Mouse (Mus musculus): ENCODE measurements around the gene Zswim5.

The Zswim5 gene

DNA sequence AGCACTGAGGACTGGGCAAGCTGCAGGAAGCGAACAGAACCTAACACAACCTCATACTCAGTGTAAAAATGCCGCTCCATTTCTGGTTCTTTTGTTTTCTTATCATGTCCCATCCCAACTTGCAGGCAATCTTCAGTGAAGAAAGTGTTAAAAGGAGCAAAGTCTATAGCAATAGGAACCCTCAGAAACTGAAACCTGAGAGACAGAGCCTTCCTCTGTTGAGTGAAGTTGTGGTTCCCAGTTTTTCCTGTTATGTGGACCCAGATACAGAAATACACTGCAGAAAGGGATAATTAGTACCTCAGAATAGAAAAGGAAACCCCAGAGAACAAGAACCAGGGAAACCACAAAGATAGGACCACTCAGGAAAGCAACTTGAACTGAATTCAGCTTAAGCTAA is 36.1 kb downstream of the Zswim5 start:
- no peak for DNase-seq (ENCODE audit: low read depth, low spot score)

DNA sequence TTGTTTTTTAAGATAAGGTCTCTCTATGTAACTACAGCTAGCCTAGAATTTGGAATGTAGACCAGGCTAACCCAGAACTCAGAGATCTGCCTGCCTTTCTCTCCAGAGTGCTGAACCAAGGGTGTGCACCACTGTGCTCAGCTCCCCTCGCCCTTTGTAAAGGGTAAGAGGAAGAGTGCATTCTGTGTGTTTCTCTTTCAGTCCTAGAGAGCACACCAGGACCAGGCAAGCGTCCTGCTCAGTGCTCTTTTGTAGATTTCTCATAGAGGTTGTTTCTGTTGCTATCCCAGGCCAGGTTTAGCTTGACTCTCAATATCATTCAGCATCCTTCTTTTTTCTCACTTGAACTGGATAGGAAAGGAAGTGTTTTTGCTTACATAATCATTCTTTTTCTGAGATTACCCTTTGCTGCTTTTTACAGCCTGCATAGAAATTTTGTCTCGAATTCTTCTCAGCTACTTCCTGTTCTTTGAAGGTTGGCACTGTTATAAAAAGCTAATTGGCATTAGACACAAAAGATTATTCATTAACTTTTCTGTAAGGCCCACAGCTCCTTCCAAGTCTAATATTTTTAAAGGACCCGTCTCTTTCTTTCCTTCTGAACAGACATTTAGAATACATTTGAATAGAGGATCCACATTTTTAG is 51.0 kb downstream of the Zswim5 start:
- DNase-seq (ENCODE audit: low read depth, low spot score): no peak

DNA sequence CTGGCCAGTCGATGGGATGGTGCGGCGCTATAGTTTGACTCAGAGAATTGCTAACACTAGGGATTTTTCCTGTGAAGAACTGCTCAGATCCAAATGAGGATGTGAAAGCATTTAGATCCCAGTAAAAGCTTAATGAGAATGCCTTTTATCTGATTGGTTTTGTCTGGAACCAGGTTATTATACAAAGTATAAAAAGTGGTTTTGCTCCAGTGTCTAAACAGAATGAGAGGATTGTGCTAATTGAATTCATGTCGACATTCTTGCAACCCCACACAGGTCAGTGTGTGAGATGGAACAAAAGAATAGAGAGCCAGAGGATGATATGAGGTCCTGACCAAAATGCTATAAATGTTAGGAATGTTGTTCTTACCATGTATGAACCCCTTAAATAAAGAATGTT is 62.4 kb downstream of the Zswim5 start:
- no peak for DNase-seq (ENCODE audit: low read depth, low spot score)

DNA sequence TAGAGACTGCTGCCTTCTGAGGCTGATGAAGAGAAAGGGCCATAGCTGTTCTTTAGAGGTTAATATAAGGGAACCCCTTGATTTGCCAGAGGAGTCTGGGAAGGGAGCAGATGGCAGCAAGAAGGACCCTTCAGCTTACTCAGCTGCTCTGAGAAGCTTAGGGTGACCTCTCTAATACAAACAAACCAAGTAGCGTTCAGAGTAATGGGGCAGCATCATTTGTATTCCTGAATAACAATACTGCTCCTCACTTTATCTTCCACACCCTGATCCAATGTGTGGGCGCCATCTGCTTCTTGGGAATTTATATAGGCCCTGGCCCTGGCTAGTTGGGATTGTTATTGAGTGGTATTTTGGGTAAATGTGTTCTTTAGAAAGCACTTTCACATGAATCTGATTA is 65.5 kb downstream of the Zswim5 start:
- no peak for DNase-seq (ENCODE audit: low read depth, low spot score)

DNA sequence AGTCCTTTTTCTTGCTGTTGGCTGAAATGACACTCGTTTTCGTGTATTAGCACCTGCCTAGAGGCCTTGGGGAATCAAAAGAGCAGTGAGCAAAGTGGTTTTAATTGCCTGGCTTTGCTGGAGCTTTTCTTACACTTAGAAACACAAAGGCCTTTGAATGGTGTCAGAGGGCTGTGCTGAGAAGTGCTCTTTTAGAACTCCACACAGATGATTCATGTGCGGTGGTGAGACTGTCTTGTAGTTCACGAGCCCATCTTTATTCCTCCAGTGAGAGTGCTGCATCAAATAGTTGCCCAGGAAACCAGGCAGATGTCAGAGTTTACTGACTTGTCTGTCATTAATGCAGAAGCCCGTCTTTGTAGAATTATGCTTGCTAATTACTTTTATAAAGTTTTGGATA is 66.9 kb downstream of the Zswim5 start:
- no peak for DNase-seq (ENCODE audit: low read depth, low spot score)

DNA sequence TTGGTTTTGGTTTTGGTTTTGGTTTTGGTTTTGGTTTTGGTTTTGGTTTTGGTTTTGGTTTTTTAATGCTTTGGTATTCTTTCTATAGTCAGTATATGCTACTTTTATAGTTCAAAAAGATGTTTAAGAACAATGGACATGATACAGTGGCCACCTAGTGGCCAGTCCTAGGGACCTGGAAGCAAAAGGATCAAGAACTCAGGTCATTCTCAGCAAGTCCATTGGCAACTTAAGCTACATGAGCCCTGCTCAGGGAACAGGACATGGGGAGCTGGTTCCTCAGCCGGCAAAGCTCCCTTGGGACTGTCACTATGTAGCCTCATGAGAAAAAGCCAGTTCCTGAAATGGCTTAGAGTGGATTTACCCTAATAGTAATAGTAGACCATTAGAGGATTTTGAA is 74.5 kb downstream of the Zswim5 start:
- peak; percentile 7 for DNase-seq (ENCODE audit: low read depth, low spot score)

DNA sequence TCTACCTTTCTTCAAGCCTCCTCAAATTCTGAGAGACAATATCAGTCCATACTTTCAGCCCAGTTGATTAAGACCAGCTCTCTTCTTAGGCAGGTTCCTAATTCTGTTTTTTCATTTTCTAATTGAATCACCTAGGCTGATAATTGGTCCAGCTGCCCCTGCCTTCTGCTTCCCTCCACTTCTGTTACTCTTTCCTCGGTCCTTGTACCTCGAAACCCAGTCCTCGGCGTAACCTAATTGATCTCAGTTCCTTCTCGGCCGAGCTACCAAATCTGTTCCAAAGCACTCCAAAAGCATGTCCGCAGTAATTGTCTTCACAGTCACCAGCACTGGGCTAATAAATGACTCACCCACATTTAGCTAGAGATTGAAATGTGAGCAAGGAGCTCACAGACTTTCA is 77.8 kb downstream of the Zswim5 start:
- DNase-seq (ENCODE audit: low read depth, low spot score): no peak

DNA sequence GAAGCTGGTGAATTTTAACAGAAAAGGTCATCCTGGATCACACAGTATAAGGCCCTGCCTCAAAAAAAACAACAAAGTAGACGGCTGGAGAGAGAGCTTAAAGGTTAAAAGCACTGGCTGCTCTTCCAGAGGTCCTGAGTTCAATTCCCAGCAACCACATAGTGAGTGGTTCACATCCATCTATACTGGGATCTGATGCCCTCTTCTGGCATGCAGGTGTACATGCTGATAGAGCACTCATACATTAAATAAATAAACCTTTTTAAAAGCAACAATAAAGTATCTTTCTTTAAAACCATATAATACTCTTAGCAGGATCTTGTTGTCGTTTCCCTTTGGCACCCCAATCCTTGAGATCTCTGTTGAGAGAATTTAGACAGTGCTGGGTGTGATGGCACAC is 99.3 kb downstream of the Zswim5 start:
- no peak for DNase-seq (ENCODE audit: low read depth, low spot score)

DNA sequence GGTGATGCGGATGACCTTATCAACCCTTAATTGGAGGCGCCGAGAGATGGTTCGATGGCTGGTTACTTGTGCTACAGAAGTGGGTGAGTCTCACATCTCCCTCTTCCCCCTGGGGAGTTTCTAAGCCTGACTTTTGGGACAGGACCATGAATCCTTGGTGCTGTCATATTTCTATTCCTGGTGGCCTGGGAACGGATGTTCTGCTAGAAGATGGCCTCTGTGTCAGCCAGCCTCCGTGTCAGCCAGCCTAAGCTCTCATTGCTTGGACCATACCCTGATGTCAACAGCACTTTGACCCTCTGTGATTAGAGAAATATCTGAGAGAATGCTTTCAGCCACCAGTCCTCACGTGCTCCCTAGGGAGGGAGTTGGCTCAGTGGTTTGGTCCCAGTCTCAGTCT is 108.5 kb downstream of the Zswim5 start:
- DNase-seq (ENCODE audit: low read depth, low spot score): no peak

DNA sequence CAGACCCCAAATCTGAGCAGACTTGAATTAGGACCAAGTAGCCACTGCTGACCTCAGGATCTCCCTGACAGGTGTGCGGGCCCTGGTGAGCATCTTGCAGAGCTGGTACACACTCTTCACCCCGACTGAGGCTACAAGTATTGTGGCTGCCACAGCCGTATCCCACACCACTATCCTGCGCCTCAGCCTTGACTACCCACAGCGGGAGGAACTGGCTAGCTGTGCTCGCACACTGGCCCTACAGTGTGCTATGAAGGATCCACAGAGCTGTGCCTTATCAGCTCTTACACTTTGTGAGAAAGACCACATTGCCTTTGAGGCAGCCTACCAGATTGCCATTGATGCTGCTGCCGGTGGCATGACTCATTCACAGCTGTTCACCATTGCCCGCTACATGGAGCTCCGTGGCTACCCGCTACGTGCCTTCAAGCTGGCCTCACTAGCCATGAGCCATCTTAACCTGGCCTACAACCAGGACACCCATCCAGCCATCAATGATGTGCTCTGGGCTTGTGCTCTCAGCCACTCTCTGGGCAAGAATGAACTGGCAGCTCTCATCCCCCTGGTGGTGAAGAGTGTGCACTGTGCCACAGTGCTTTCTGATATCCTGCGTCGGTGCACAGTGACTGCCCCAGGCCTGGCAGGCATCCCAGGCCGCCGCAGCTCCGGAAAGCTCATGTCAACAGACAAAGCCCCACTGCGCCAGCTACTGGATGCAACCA is 109.4 kb downstream of the Zswim5 start:
- peak; percentile 69 for DNase-seq (ENCODE audit: low read depth, low spot score)

DNA sequence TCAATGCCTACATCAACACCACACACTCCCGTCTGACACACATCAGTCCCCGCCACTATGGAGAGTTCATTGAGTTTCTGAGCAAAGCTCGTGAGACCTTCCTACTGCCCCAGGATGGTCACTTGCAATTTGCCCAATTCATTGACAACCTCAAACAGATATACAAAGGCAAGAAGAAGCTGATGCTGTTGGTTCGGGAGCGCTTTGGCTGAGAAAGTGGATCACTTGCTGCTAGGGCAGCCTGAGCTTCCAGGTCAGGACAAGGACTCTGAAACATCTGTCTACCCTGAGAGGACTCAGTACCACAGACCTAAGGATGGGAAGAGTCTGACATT is 109.9 kb downstream of the Zswim5 start:
- no peak for DNase-seq (ENCODE audit: low read depth, low spot score)

DNA sequence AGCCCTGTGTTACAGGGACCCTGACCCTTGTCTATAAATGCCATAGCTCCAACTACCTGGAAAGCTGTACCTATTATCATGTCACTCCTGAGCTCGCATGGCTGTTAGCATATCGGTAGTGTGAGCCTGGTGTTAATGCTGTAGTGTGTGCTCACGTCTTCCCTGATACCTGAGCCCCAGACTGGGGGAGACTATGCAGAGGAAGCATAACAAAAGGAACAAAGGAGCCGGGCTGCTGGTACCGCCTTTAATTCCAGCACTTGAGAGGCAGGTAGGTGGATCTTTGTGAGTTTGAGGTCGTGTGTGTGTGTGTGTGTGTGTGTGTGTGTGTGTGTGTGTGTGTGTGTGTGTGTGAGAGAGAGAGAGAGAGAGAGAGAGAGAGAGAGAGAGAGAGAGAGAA is 112.6 kb downstream of the Zswim5 start:
- DNase-seq (ENCODE audit: low read depth, low spot score): no peak

DNA sequence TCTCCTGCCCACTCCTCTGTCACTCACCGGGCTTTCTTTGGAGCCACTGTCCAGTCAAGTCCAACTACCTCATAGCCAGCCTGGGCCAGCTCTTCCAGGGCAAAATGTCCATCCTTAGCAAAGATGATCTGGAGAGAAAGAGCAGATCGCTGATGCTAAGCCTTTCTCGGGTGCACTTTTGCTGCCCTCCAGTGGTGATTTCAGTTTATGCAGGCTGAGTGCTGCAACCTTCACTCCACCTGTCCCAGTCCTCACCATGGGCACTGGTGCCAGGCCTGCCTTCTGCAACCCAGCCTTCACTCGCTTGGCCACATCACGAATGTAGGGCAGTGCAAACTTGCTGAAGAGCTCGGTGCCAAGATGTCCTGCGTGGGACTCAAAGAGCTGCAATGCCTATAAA is 114.2 kb downstream of the Zswim5 start:
- DNase-seq (ENCODE audit: low read depth, low spot score): peak; percentile 76

DNA sequence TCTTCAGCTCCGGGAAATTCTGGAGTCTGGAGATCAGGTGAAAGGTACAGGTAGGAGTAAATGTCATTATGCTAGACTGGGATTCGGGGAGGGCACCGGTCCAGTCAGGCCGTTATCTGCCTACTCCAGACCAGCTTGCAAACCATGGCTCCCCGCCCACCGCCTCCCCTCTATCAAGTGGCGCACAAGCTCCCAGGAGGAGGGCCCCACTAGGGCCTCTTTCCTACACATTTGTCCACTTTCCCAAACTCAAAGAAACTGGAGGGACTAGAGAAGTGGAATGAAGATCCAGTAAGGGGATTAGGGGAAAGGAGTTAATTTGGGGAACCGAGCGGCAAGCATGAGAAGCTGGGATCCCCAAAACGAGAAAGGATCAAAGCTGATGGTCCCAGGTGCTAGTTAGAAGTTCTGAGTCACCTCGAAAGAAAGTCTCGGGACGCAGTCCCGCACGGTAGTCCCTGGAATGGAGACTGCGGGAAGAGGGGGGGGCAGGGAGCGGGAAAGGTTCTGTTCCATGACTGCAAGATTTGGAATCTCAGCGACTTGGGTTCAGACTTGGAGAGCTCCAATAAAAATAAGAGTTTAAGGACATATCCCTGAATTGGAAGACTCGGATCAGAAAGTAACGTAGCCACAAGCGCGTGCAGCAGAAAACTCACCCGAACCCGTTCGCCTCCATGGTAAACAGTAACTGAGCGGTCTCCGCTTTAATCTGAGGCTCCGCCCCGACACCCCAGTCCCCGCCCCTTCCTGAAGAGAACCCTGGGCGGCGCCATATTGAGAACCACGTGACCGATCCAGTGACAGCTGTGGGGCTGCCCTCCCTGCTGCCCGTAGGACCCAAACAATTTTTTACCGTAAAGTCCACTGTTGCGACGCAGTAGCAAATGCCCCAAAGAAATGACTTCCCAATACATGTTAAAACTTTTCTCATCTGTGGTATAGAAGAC is 116.8 kb downstream of the Zswim5 start, which contains the start of gene Urod:
TSS of gene Urod (minus strand) at position 742 of the 950 bp plus-strand sequence.
- DNase-seq (ENCODE audit: low read depth, low spot score): peak; percentile 95

DNA sequence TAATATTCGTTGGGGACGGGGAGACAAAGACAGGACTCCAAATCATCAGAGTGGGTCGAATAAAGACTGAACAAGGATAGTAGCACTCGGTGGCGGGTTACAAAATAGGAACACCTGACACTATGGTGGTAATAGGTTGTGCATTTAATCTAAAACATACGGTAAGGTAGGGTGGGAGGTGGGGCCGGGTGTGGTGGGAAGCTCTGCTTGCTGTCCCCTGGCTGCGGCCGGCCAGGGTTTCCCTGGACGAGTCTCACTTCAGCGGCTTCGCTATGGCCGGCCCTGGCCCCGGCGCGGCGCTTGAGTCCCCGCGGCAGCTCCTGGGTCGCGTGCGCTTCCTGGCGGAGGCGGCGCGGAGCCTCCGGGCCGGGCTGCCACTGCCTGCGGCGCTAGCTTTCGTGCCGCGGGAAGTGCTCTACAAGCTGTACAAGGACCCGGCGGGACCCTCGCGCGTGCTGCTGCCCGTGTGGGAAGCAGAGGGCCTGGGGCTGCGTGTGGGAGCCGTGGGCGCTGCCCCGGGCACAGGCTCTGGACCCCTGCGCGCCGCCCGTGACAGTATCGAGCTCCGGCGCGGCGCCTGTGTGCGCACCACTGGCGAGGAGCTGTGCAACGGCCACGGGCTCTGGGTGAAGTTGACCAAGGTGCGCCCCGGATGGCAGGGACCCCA is 118.1 kb downstream of the Zswim5 start, which contains the start of gene Hectd3:
TSS of gene Hectd3 (plus strand) at position 187 of the 667 bp plus-strand sequence.
- DNase-seq (ENCODE audit: low read depth, low spot score): peak; percentile 75

DNA sequence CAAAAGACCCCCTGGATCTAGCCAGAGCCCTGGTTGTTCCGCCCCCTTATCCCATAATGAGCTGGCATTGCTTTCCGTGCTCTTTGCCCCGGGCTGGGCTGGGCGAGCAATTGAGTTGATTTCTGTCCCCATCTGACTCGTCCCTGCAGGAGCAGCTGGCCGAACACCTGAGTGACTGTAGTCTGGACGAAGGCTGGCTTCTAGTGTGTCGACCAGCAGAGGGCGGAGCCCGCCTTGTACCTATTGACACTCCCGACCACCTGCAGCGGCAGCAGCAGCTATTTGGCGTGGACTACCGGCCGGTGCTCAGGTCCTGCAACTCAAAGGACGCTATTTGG is 118.6 kb downstream of the Zswim5 start:
- DNase-seq (ENCODE audit: low read depth, low spot score): peak; percentile 43

DNA sequence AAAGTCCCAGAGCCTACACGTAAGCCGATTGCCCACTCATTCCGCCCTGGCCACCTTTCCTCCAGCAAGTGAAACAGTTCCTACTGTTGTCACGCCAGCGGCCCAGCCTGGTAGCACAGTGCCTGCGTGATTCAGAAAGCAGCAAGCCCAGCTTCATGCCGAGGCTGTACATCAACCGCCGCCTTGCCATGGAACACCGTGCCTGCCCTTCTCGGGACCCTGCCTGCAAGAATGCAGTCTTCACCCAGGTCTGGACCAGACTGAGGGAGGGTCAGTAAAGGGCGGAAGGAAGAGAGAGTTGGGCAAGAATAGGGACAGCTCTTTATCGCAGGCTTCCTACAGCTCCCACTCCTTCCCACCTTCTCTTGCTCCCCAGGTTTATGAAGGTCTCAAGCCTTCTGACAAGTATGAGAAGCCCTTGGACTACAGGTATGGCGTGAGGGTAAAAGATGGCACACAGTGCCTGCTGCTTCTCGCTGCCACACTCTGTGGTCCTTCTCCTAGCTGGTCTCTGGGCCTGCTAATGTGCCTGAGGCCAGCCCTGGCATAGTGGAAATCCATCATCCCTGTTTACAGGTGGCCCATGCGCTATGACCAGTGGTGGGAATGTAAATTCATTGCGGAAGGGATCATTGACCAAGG is 122.5 kb downstream of the Zswim5 start:
- DNase-seq (ENCODE audit: low read depth, low spot score): no peak

DNA sequence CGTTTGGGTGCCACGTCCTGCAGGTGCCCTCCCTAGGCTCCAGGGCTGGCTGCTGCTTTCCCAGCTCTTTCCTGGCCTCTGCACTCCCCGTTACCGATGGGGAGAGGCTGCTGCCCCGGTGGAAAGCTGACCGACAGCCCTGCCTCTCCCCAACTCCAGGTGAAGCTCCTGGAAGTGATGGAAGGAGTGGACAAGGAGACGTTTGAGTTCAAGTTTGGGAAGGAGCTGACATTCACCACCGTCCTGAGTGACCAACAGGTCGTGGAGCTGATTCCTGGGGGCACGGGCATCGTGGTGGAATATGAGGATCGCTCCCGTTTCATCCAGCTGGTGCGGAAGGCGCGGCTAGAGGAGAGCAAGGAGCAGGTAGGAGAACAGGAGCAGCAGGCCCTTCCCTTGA is 124.8 kb downstream of the Zswim5 start:
- no peak for DNase-seq (ENCODE audit: low read depth, low spot score)

DNA sequence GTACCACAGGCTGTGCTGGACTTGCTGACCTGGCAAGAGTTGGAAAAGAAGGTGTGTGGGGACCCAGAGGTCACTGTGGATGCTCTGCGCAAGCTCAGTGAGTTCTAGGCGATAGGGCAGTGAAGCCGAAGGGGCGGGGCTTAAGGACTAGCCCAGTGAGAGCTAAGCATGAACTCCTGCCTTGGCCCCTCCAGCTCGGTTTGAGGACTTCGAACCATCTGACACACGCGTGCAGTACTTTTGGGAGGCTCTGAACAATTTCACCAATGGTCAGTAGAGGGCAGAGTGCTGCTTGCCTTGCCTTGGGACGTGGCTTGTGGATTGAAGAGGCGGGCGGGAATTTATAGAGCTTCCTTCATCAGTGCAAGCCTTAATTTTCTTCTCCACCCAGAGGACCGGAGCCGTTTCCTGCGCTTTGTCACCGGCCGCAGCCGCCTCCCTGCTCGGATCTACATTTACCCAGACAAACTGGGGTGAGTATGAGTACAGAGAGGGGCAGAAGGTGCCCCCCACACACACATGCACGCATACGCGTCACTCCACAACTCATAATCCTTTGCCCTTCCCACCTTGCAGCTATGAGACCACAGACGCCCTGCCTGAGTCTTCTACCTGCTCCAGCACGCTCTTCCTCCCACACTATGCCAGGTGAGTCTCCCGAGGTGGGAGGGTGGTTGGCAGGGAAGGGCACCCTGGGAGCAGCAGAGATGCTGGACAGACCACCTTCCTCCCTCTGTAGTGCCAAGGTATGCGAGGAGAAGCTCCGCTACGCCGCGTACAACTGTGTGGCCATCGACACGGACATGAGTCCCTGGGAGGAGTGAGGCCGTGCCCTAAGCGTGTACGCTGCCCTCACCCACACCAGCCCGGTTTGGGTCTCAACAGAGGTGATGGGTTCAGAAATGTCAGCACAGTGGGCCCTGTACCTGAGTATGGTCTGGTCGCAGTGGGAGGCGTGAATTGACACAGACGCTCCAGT is 125.7 kb downstream of the Zswim5 start:
- peak; percentile 46 for DNase-seq (ENCODE audit: low read depth, low spot score)

DNA sequence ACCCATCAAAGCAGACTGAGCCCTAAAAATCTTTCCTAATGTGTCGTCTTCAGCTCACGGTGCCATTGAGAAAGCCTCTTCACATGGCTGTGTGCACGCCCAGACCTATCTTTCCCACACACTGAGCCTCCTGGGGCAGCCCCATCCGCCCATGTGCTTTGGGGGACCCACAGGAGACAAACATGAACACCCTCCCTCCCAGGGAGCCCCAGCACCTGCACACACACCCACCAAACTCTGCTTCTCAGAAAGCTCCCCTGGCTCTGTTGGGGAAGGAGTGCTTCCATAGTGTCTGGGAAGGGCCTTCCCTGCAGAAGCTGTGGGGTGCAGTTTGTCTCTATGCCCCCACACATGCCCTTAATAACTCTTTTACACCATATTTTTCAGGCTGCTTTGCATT is 127.5 kb downstream of the Zswim5 start:
- DNase-seq (ENCODE audit: low read depth, low spot score): no peak

Measured in CD4-positive helper T cell, adult 2 months (primary cell).